Mouse (Mus musculus) C2C12 (cell line): ENCODE results near the gene Olfr1277. TPM values are rescaled to one million over a fixed set of nuclear protein-coding genes. Genes with fewer than 3 reads are reported as not detected.

Source experiments
- H3K27me3 ChIP-seq: one replicate; pipeline ENCODE4 v1.6.1; 2011; ENCODE audit not compliant: control insufficient read depth, insufficient read depth, insufficient read length
- H3K36me3 ChIP-seq: one replicate; pipeline ENCODE4 v1.6.1; 2011; ENCODE audit not compliant: control insufficient read depth, insufficient read depth
- H3K4me3 ChIP-seq: one replicate; pipeline ENCODE4 v1.5.1; 2011; ENCODE audit warnings: mild to moderate bottlenecking, control low read depth; ENCODE audit not compliant: poor library complexity, insufficient read depth, severe bottlenecking
- H3K79me2 ChIP-seq: one replicate; pipeline ENCODE4 v1.6.1; 2011; ENCODE audit not compliant: control insufficient read depth, insufficient read depth
- H3K79me3 ChIP-seq: one replicate; pipeline ENCODE4 v1.6.1; 2011; ENCODE audit warnings: low read depth, control low read depth
- H3ac ChIP-seq: one replicate; pipeline ENCODE3; 2011; ENCODE audit warnings: low read depth; ENCODE audit not compliant: control insufficient read depth, insufficient read length
- CEBPB ChIP-seq: IDR thresholded peaks from one replicate; pipeline ENCODE4 v1.6.1; 2011; ENCODE audit warnings: low read depth, mild to moderate bottlenecking, control low read depth, moderate library complexity
- CTCF ChIP-seq: IDR thresholded peaks from one replicate; pipeline ENCODE4 v1.5.1; 2011; ENCODE audit not compliant: control insufficient read depth, insufficient read depth, insufficient read length
- FOSL1 ChIP-seq: IDR thresholded peaks from one replicate; pipeline ENCODE4 v1.8.0; 2011; ENCODE audit warnings: mild to moderate bottlenecking, low read length; ENCODE audit not compliant: poor library complexity, insufficient read depth, severe bottlenecking
- MAX ChIP-seq: IDR thresholded peaks from one replicate; pipeline ENCODE4 v1.6.1; 2011; ENCODE audit warnings: mild to moderate bottlenecking, control low read depth
- MYOD1 ChIP-seq: IDR thresholded peaks from one replicate; pipeline ENCODE4 v1.6.1; 2011; ENCODE audit warnings: low read depth; ENCODE audit not compliant: control insufficient read depth, insufficient read length
- MYOG ChIP-seq: IDR thresholded peaks from one replicate; pipeline ENCODE4 v1.6.1; 2011; ENCODE audit not compliant: control insufficient read depth, insufficient read length; ENCODE audit errors: extremely low read depth
- USF1 ChIP-seq: IDR thresholded peaks from one replicate; pipeline ENCODE4 v1.6.1; 2011; ENCODE audit warnings: low read depth, mild to moderate bottlenecking, control low read depth, moderate library complexity
- long read RNA-seq, 2 experiments: library from polyadenylated mRNA; unstranded; transcript quantifications; one replicate each; pipeline ENCODE4 v2.0.0; 2019 to 2020
- polyA plus RNA-seq: library from polyadenylated mRNA; unstranded; fragments of >200 nt; fragmentation: generic; extraction: Trizol; gene quantifications from one replicate; pipeline ENCODE4 v1.2.1, GENCODE M21; 2012; ENCODE audit warnings: missing spikeins

Gene Olfr1277
- not detected for polyA plus RNA-seq
- long read RNA-seq, experiment 1: 0 reads
- long read RNA-seq, experiment 2: 0 reads

DNA sequence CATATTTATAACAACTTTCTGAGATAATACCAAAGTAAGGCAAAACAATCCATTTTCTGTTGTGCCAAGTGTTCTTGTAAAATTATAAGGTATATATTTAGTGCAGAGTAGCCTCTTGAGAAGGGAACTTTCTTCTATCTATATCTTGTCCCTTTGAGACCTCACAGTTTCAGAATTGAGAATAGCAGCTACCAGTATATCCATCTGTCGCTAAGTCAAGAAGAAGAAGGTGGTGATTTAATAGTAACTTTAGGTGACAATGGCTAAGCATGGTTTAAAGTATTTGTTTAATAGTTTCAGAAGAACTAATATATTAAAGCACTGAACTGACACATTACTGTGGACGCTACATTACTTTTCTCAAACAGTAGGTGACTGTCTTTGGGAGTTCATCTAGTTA lies at the start of gene Olfr1277:
Gene Olfr1277 (minus strand): TSS at position 101 of the 400 bp plus-strand sequence.
- no peaks in the 10 kb centered on the region for H3K27me3 ChIP-seq
- no peak within 1 kb of the TSS for H3ac ChIP-seq
- no peak within 1 kb of the TSS for H3K4me3 ChIP-seq
- no peaks in the 10 kb centered on the region for H3K79me3 ChIP-seq
- no peaks in the 10 kb centered on the region for H3K36me3 ChIP-seq
- TF ChIP-seq MAX (no peak), FOSL1 (no peak), CTCF (no peak), USF1 (no peak), MYOG (no peak), MYOD1 (no peak), CEBPB (no peak)
- H3K79me2 ChIP-seq: no peaks in the 10 kb centered on the region

DNA sequence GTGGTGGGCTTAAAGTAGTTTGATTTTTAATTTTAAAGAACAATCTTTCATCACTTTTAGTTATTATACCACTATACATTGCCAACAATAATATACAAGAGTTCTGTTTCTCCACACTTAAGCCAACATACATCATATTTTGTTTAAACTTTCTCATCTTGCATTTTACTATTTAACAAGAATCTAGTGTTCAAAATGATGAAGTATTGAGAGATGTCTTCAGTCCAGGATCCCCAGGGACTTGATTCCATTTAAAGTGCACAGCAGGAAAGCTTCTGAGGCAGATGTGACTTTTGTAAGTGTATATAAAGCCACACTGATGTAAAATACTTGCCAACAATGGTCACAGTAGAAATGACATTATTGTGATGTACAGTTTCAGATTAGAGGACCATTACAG lies 39.8 kb upstream of the Olfr1277 start, which contains the start of gene Olfr1280:
Gene Olfr1280 (plus strand): TSS at position 301 of the 400 bp plus-strand sequence.
- H3K27me3 ChIP-seq: no peaks in the 10 kb centered on the region
- no peaks in the 10 kb centered on the region for H3K79me2 ChIP-seq
- H3ac ChIP-seq: no peak within 1 kb of the TSS
- TF ChIP-seq USF1: no peak
- no peak for TF ChIP-seq CEBPB
- no peak for TF ChIP-seq MYOG
- no peak for TF ChIP-seq CTCF
- TF ChIP-seq MAX: no peak
- no peak for TF ChIP-seq FOSL1
- H3K79me3 ChIP-seq: no peaks in the 10 kb centered on the region
- no peak within 1 kb of the TSS for H3K4me3 ChIP-seq
- H3K36me3 ChIP-seq: no peaks in the 10 kb centered on the region

DNA sequence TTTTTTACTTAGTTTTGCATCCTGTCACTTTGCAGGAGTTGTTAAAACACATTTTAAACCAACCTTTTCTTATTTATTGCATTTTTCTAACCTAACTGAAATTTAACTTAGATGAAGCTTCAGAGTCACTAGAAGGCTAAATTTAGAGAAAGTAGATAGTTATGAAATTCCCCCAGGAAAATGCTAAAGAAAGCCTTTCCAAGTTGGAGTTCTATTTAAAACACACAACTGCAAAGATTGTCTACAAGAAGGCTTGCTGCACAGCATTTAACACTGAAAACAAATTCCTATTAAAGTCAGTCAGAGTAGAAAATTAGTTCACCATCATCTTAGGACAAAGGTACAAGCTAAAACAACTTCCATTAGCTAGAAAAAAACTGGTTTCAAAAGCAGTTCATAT lies 26.5 kb upstream of the Olfr1277 start, which contains the start of gene Olfr1279:
Gene Olfr1279 (plus strand): TSS at position 262 of the 400 bp plus-strand sequence.
- TF ChIP-seq CTCF (no peak), MAX (no peak), MYOG (no peak), USF1 (no peak), CEBPB (no peak), FOSL1 (no peak), MYOD1 (no peak)
- Histone ChIP-seq H3K36me3 (no peaks in the 10 kb centered on the region), H3ac (no peak within 1 kb of the TSS), H3K79me2 (no peaks in the 10 kb centered on the region), H3K4me3 (no peak within 1 kb of the TSS), H3K27me3 (no peaks in the 10 kb centered on the region), H3K79me3 (no peaks in the 10 kb centered on the region)

DNA sequence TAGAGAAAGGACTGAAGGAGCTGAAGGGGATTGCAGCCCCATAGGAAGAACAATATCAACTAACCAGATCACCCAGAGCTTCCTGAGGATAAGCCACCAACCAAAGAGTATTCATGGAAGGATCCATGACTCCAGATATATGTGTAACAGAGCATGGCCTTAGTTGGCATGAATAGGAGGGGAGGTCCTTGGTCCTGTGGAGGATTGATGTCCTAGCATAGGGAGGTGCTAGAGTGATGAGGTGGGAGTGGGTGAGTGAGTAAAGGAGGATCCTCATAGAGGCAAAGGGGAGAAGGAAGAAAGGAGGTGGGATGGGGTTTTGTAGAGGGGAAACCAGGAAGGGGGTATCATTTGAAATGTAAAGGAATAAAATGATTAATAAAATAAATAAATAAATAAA lies 24.6 kb upstream of the Olfr1277 start:
- no peak overlapping the region for H3ac ChIP-seq
- no peak overlapping the region for H3K4me3 ChIP-seq
- H3K79me2 ChIP-seq: no peaks in the 10 kb centered on the region
- no peak for TF ChIP-seq MYOD1
- TF ChIP-seq MAX: no peak
- TF ChIP-seq CEBPB: no peak
- H3K27me3 ChIP-seq: no peaks in the 10 kb centered on the region
- H3K36me3 ChIP-seq: no peaks in the 10 kb centered on the region
- H3K79me3 ChIP-seq: no peaks in the 10 kb centered on the region

DNA sequence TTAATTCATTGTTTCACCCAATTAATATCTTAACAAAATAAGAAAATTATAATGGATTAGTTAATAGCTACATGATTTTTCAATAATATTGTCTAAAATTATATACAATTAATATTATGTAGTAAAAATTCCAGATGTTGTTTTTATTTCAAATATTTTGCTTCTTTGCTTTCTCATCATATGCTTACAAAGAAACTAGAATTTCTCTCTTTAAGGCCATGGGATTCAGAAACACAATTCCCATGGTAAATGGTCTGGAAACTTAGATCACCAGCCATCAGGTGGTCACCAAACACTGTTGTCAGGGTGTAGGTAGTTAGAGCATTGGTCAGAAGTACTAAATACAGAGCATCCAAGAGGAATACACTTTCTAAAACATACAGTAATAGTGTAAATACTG lies 15.9 kb upstream of the Olfr1277 start, which contains the start of gene Olfr1278:
Gene Olfr1278 (plus strand): TSS at position 301 of the 400 bp plus-strand sequence.
- H3K79me2 ChIP-seq: no peaks in the 10 kb centered on the region
- H3ac ChIP-seq: no peak within 1 kb of the TSS
- no peak for TF ChIP-seq MAX
- no peak for TF ChIP-seq MYOG
- H3K4me3 ChIP-seq: no peak within 1 kb of the TSS
- no peaks in the 10 kb centered on the region for H3K79me3 ChIP-seq
- H3K27me3 ChIP-seq: no peaks in the 10 kb centered on the region
- no peaks in the 10 kb centered on the region for H3K36me3 ChIP-seq

DNA sequence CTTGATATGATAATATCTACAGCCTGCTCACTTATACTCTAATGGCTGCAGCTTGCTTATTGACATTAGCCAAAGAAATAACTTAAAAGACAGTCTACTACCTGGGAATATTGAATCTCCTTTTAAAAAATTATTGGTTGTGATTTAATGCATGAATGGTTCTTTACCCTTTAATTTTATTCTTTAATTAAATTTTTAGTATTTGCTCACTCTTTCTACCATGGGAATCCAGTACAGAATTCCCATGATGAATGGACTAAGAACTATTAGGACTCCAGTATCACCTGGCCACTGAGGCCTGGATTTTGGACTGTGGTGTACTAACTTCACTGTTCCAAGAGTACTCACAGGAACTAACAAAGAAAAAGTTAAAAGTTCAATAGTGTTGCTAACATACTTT lies 19.7 kb downstream of the Olfr1277 start, which contains the start of gene Olfr1276:
Gene Olfr1276 (plus strand): TSS at position 301 of the 400 bp plus-strand sequence.
- Histone ChIP-seq H3K79me2 (no peaks in the 10 kb centered on the region), H3K36me3 (no peaks in the 10 kb centered on the region), H3K4me3 (no peak within 1 kb of the TSS), H3ac (no peak within 1 kb of the TSS), H3K27me3 (no peaks in the 10 kb centered on the region), H3K79me3 (no peaks in the 10 kb centered on the region)
- TF ChIP-seq FOSL1 (no peak), MYOG (no peak), CEBPB (no peak), MYOD1 (no peak), USF1 (no peak), MAX (no peak), CTCF (no peak)
